Mouse (Mus musculus): ENCODE results near the gene Hnrnpr. TPM values are rescaled to one million over a fixed set of nuclear protein-coding genes. Genes with fewer than 3 reads are reported as not detected.
A peak's percentile ranks its signal among the peaks of the same experiment; 100 is the strongest.

The Hnrnpr gene
- polyA plus RNA-seq, 1 experiment from 2014 or later, result 196 TPM

GRCm38 (mm10) chr4:136290781-136291595 is 19.8 kb upstream of the Hnrnpr start:
- DNase-seq (ENCODE audit: low spot score) (no peak), ATAC-seq (ENCODE audit: insufficient number of reproducible peaks, low FRiP score, low TSS enrichment, low read depth) (no peak)
- Histone ChIP-seq H3K4me3 (ENCODE audit: low read depth, low read length) (no peak overlapping the region), H3K4me1 (ENCODE audit: control insufficient read depth, insufficient read depth, low read length) (peaks cover 2% of the 10 kb centered on the region; the same call in 1 of the 2 replicates), H3K27me3 (ENCODE audit: control insufficient read depth, insufficient read depth, low read length) (peaks cover 11% of the 10 kb centered on the region), H3K9ac (ENCODE audit: low read length) (no peak overlapping the region), H3K4me2 (ENCODE audit: low read depth, severe bottlenecking) (no peak overlapping the region), H3K9me3 (ENCODE audit: control insufficient read depth, low read length) (no peaks in the 10 kb centered on the region; the same call in 1 of the 2 replicates), H3K36me3 (ENCODE audit: control insufficient read depth, insufficient read depth, low read length) (peaks cover 25% of the 10 kb centered on the region), H3K27ac (replicated peaks; ENCODE audit: low read depth, low read length) (no peak overlapping the region)
- WGBS, result 63% methylated on average over 39 of the region's 39 CpGs

DNA sequence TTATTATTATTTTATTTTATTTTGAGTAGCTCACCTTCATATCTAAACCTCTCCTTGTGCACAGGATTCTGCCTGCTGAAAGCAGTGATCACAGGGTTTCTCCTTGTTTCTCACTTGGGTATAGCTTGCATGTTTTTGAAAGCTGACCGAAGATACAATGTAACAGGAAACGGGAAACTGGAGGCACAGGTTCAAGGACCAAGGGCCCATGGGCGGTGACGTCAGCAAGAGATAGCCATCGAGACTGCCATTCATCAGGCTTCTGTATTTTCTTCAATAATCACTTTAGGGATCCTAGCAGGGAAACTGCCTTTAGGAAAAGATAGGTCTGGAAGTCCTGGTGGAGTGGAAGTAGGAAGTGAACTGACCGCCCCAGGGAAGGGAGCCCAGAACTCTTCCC is 19.1 kb upstream of the Hnrnpr start:
- no peak for ATAC-seq (ENCODE audit: insufficient number of reproducible peaks, low FRiP score, low TSS enrichment, low read depth)
- DNase-seq (ENCODE audit: low spot score), result no peak
- no peak overlapping the region for H3K4me3 ChIP-seq (ENCODE audit: low read depth, low read length)
- H3K9me3 ChIP-seq (ENCODE audit: control insufficient read depth, low read length), result no peaks in the 10 kb centered on the region; the same call in 1 of the 2 replicates
- H3K27ac ChIP-seq (replicated peaks; ENCODE audit: low read depth, low read length), result no peak overlapping the region
- 91% methylated on average over 6 of the region's 6 CpGs for WGBS
- H3K36me3 ChIP-seq (ENCODE audit: control insufficient read depth, insufficient read depth, low read length), result peaks cover 25% of the 10 kb centered on the region
- H3K27me3 ChIP-seq (ENCODE audit: control insufficient read depth, insufficient read depth, low read length), result peaks cover 11% of the 10 kb centered on the region
- H3K9ac ChIP-seq (ENCODE audit: low read length), result no peak overlapping the region
- peaks cover 2% of the 10 kb centered on the region; the same call in 1 of the 2 replicates for H3K4me1 ChIP-seq (ENCODE audit: control insufficient read depth, insufficient read depth, low read length)
- H3K4me2 ChIP-seq (ENCODE audit: low read depth, severe bottlenecking), result no peak overlapping the region

DNA sequence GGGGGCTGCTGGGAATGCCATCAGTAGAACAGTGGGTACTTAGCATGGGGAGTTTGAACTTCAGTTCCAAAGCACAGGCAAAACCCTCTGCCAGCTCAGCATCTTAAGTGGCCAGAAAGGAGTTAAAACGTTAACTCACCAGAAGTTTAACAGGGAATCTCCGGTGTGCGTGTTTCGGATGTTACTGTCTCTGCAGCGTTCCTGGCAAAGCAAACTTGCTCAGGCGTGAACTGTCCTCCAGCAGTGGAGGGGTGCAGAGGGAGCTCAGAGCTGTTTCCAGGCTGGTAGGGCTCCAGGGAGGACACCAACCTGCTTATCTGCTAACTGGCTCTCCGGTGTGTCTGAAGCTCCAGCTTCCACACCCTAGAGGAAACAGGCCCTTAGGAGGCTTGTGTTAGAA is 14.8 kb upstream of the Hnrnpr start:
- no peak overlapping the region for H3K9ac ChIP-seq (ENCODE audit: low read length)
- H3K4me1 ChIP-seq (ENCODE audit: control insufficient read depth, insufficient read depth, low read length), result no peaks in the 10 kb centered on the region
- 80% methylated on average over 7 of the region's 7 CpGs for WGBS
- H3K27me3 ChIP-seq (ENCODE audit: control insufficient read depth, insufficient read depth, low read length), result no peaks in the 10 kb centered on the region; the same call in 1 of the 2 replicates
- ATAC-seq (ENCODE audit: insufficient number of reproducible peaks, low FRiP score, low TSS enrichment, low read depth) (no peak), DNase-seq (ENCODE audit: low spot score) (no peak)
- peaks cover 4% of the 10 kb centered on the region; the same call in 1 of the 2 replicates for H3K36me3 ChIP-seq (ENCODE audit: control insufficient read depth, insufficient read depth, low read length)
- no peak overlapping the region for H3K4me3 ChIP-seq (ENCODE audit: low read depth, low read length)
- no peak overlapping the region for H3K27ac ChIP-seq (replicated peaks; ENCODE audit: low read depth, low read length)
- no peak overlapping the region for H3K4me2 ChIP-seq (ENCODE audit: low read depth, severe bottlenecking)
- no peaks in the 10 kb centered on the region for H3K9me3 ChIP-seq (ENCODE audit: control insufficient read depth, low read length)

GRCm38 (mm10) chr4:136302462-136302861 is 8.3 kb upstream of the Hnrnpr start:
- Histone ChIP-seq H3K36me3 (ENCODE audit: control insufficient read depth, insufficient read depth, low read length) (no peaks in the 10 kb centered on the region), H3K4me3 (ENCODE audit: low read depth, low read length) (no peak overlapping the region), H3K9me3 (ENCODE audit: control insufficient read depth, low read length) (no peaks in the 10 kb centered on the region), H3K9ac (ENCODE audit: low read length) (no peak overlapping the region), H3K4me1 (ENCODE audit: control insufficient read depth, insufficient read depth, low read length) (no peaks in the 10 kb centered on the region), H3K27ac (replicated peaks; ENCODE audit: low read depth, low read length) (no peak overlapping the region), H3K4me2 (ENCODE audit: low read depth, severe bottlenecking) (no peak overlapping the region), H3K27me3 (ENCODE audit: control insufficient read depth, insufficient read depth, low read length) (no peaks in the 10 kb centered on the region)
- WGBS, result 73% methylated on average over 4 of the region's 4 CpGs
- DNase-seq (ENCODE audit: low spot score), result no peak
- ATAC-seq (ENCODE audit: insufficient number of reproducible peaks, low FRiP score, low TSS enrichment, low read depth), result no peak

DNA sequence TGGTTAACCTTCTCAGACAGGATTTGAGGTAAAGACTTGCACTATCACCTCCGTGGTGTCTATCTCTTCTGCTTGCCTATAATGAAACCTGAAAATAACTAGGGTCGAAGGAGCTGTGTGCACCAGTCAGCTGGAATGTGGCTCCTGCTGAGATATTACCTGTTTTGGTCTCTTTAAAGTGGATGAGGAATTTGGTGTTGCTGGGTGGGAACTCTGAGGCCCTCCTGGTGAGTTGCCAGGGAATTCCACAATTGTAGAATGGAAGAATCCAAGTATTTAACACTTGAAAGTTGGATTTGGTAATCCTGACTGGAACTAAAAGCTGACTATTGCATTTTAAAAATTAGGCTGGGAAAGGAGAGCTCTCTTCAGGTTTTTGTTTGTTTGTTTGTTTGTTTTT is 6.6 kb upstream of the Hnrnpr start:
- 33% methylated on average over 2 of the region's 2 CpGs for WGBS
- Histone ChIP-seq H3K4me3 (ENCODE audit: low read depth, low read length) (no peak overlapping the region), H3K9ac (ENCODE audit: low read length) (no peak overlapping the region), H3K4me2 (ENCODE audit: low read depth, severe bottlenecking) (no peak overlapping the region), H3K9me3 (ENCODE audit: control insufficient read depth, low read length) (no peaks in the 10 kb centered on the region), H3K36me3 (ENCODE audit: control insufficient read depth, insufficient read depth, low read length) (no peaks in the 10 kb centered on the region), H3K4me1 (ENCODE audit: control insufficient read depth, insufficient read depth, low read length) (no peaks in the 10 kb centered on the region; the same call in 1 of the 2 replicates), H3K27me3 (ENCODE audit: control insufficient read depth, insufficient read depth, low read length) (no peaks in the 10 kb centered on the region), H3K27ac (replicated peaks; ENCODE audit: low read depth, low read length) (no peak overlapping the region)
- no peak for DNase-seq (ENCODE audit: low spot score)
- no peak for ATAC-seq (ENCODE audit: insufficient number of reproducible peaks, low FRiP score, low TSS enrichment, low read depth)

DNA sequence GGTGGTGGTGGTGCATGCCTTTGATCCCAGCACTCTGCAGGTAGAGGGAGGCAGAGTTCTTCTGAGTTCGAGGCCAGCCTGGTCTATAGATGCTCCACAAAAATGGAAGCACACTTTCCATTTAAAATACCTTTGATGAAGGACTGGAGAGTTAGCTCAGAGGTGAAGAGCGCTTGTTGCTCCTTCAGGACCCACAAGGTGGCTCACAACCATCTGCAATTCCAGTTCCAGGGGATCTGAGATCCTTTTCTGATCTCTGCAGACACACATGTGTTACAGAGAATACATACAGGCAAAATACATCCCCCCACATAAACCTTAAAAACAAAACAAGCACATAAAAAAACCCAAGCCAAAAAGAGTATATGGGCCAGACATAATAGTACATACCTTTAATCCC is 2.4 kb upstream of the Hnrnpr start:
- Histone ChIP-seq H3K27ac (replicated peaks; ENCODE audit: low read depth, low read length) (no peak overlapping the region), H3K27me3 (ENCODE audit: control insufficient read depth, insufficient read depth, low read length) (no peaks in the 10 kb centered on the region), H3K4me1 (ENCODE audit: control insufficient read depth, insufficient read depth, low read length) (peaks cover 9% of the 10 kb centered on the region), H3K9me3 (ENCODE audit: control insufficient read depth, low read length) (no peaks in the 10 kb centered on the region), H3K4me2 (ENCODE audit: low read depth, severe bottlenecking) (no peak overlapping the region), H3K36me3 (ENCODE audit: control insufficient read depth, insufficient read depth, low read length) (no peaks in the 10 kb centered on the region), H3K4me3 (ENCODE audit: low read depth, low read length) (no peak overlapping the region), H3K9ac (ENCODE audit: low read length) (no peak overlapping the region)
- WGBS, result 62% methylated on average over 2 of the region's 2 CpGs
- no peak for ATAC-seq (ENCODE audit: insufficient number of reproducible peaks, low FRiP score, low TSS enrichment, low read depth)
- DNase-seq (ENCODE audit: low spot score), result no peak

- Histone ChIP-seq H3K9me3 (ENCODE audit: control insufficient read depth, low read length) (no peaks in the 10 kb centered on the region), H3K4me3 (ENCODE audit: low read depth, low read length) (peak overlapping the region; percentile 100), H3K4me1 (ENCODE audit: control insufficient read depth, insufficient read depth, low read length) (peaks cover 9% of the 10 kb centered on the region), H3K4me2 (ENCODE audit: low read depth, severe bottlenecking) (peak overlapping the region; percentile 62), H3K27ac (replicated peaks; ENCODE audit: low read depth, low read length) (peak overlapping the region; percentile 100), H3K36me3 (ENCODE audit: control insufficient read depth, insufficient read depth, low read length) (no peaks in the 10 kb centered on the region), H3K27me3 (ENCODE audit: control insufficient read depth, insufficient read depth, low read length) (no peaks in the 10 kb centered on the region), H3K9ac (ENCODE audit: low read length) (peak overlapping the region; percentile 66)
- ATAC-seq (ENCODE audit: insufficient number of reproducible peaks, low FRiP score, low TSS enrichment, low read depth), result no peak
- DNase-seq (ENCODE audit: low spot score), result peak; percentile 71
- WGBS, result 5% methylated on average over 11 of the region's 11 CpGs
Measured at GRCm38 (mm10) chr4:136309780-136310179, 962 bp upstream of the Hnrnpr start.

GRCm38 (mm10) chr4:136311042-136311999 is 579 bp downstream of the Hnrnpr start:
- peak overlapping the region; percentile 100 for H3K27ac ChIP-seq (replicated peaks; ENCODE audit: low read depth, low read length)
- peak; percentile 80 for DNase-seq (ENCODE audit: low spot score)
- under 1% methylated on average over 77 of the region's 81 CpGs for WGBS
- no peaks in the 10 kb centered on the region for H3K27me3 ChIP-seq (ENCODE audit: control insufficient read depth, insufficient read depth, low read length)
- no peaks in the 10 kb centered on the region for H3K9me3 ChIP-seq (ENCODE audit: control insufficient read depth, low read length)
- H3K4me3 ChIP-seq (ENCODE audit: low read depth, low read length), result peak overlapping the region; percentile 100
- H3K4me2 ChIP-seq (ENCODE audit: low read depth, severe bottlenecking), result peak overlapping the region; percentile 62
- H3K36me3 ChIP-seq (ENCODE audit: control insufficient read depth, insufficient read depth, low read length), result no peaks in the 10 kb centered on the region
- ATAC-seq (ENCODE audit: insufficient number of reproducible peaks, low FRiP score, low TSS enrichment, low read depth), result peak; percentile 15; the same call in 1 of the 2 replicates
- H3K9ac ChIP-seq (ENCODE audit: low read length), result peak overlapping the region; percentile 100
- peaks cover 9% of the 10 kb centered on the region for H3K4me1 ChIP-seq (ENCODE audit: control insufficient read depth, insufficient read depth, low read length)

All from limb, embryonic 11.5 days (tissue).